Mouse (Mus musculus): ENCODE measurements at regions not wholly inside any gene's neighbourhood (a gene's known extent, or its start where the extent isn't known, plus 50 kb on each side); places are given as distances from the start of the nearest gene placed in this dataset.

DNA sequence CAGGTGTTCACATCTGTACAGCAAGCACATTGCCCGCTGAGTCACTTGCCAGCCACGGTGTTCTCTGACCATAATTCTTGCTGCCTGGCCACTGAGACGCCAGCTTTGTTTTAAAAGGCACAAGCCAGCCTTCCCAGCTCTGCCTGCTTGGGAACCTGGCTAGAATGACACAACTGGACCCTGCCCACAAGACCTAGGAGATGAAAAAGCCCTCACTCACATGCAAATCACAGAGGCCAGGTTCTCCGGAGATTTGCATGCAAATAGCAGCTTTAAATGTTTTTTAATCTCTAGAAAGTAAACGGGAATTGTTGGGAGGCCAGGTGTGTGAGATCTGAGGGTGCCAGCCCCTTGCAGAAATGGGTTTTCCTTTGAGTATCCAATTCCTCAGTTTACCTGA is 71.9 kb downstream of the 1810010D01Rik start:
- 81% methylated on average over 5 of the region's 5 CpGs for WGBS (ENCODE audit: missing documents)
- Histone ChIP-seq H3K27ac (no peak overlapping the region), H3K36me3 (ENCODE audit: inconsistent target) (no peaks in the 10 kb centered on the region), H3K79me2 (ENCODE audit: inconsistent target) (no peaks in the 10 kb centered on the region), H3K4me3 (ENCODE audit: inconsistent target) (no peak overlapping the region)

DNA sequence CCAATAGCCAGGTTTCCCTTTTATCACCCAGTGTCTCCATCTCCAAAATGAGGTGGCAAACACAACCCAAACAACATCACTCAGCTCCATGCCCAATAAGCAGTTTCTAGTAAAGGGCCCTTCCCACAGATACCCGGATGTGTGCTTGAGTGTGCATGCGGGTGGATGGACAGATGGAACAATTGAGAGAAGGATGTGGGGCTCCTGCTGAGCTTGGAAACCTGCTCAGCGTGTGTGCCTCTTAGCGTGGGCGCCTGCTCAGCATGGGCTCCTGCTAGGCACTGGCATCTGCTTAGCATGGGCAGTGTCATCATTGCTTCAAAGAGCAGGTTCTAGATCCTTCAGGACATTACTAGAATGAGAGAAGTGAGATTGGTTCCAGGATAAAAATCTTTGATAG is 75.4 kb downstream of the 1810010D01Rik start:
- Histone ChIP-seq H3K36me3 (ENCODE audit: inconsistent target) (no peaks in the 10 kb centered on the region), H3K79me2 (ENCODE audit: inconsistent target) (no peaks in the 10 kb centered on the region), H3K4me3 (ENCODE audit: inconsistent target) (no peak overlapping the region), H3K27ac (no peak overlapping the region)
- 92% methylated on average over 5 of the region's 5 CpGs for WGBS (ENCODE audit: missing documents)

DNA sequence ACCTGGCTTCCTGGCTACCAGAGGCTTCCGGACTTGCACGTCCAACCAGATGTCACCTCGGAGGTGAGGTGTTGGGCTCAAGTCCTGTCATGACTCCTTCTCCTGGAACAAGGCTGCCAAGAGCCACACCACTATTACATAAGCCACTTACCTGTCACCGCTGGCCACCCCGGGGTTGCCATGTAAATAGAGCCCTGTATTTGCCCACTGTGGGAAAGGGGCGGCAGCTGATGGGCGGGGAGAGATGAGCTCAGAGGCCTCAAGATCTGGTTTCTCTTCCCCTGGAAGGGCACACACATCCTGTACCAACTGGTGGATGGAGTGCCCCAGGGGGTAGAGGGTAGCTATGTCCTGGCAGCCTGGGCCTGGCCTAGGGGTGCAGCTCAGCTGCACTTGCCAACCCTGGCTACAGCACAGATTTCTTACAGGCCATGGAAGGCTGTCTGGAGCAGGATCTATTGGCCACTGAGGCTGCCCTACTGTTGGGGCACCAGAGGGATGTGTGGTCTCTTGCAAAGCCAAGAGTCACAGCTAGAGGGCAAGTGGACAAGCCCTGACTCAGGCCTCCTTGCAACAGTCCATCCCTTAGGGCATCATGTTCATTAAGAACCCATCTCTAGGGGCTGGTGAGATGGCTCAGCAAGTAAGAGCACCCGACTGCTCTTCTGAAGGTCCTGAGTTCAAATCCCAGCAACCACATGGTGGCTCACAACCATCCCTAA is 76.3 kb downstream of the 1810010D01Rik start:
- 57% methylated on average over 8 of the region's 8 CpGs for WGBS (ENCODE audit: missing documents)

DNA sequence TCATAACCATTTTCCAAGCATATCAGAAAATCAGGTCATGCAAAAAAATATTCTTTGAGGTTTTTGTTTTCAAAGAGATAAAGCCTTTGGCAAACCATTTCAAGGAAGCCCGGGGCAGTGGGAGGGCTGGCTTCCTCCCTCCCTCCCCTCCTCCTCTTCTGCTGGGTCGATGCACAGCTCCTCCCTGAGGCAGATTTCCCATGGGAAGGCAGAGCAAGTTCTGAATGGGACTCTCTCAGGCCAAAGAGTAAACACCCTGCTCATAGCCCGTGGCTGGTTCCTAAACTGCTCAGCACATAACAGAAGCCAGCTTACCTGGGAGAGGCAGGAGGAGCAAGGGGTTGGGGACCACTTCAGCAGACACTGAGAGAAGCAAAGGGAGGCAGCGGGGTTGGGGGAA is 77.9 kb downstream of the 1810010D01Rik start:
- 28% methylated on average over 4 of the region's 4 CpGs for WGBS (ENCODE audit: missing documents)
- H3K4me3 ChIP-seq (ENCODE audit: inconsistent target): no peak overlapping the region
- H3K79me2 ChIP-seq (ENCODE audit: inconsistent target): no peaks in the 10 kb centered on the region
- no peak overlapping the region for H3K27ac ChIP-seq
- no peaks in the 10 kb centered on the region for H3K36me3 ChIP-seq (ENCODE audit: inconsistent target)

More for the DNA sequence above, 76.3 kb downstream of the 1810010D01Rik start:
- no peaks in the 10 kb centered on the region for H3K79me2 ChIP-seq (ENCODE audit: inconsistent target)
- H3K36me3 ChIP-seq (ENCODE audit: inconsistent target): no peaks in the 10 kb centered on the region
- no peak overlapping the region for H3K4me3 ChIP-seq (ENCODE audit: inconsistent target)
- H3K27ac ChIP-seq: peak overlapping the region; percentile 12

DNA sequence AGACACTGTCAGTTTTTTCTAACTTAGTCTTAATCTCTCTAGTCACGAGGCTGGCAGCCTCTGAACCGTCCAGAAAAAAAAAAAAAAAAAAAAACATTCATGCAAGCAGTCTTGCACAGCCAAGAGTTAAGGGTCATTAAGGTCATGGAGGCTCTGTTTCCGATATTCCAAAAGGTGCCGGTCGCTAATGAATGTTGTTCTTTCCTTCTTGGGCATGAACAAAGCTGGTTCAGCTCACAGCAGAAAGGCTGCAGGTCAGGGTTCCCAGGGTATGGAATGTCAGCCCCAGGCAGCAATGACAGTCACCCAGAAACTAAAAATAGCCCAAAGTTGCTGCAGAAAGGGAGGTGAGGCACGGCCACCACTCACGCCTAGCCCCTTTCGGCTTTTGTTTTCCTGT is 80.3 kb downstream of the 1810010D01Rik start:
- H3K36me3 ChIP-seq (ENCODE audit: inconsistent target): no peaks in the 10 kb centered on the region
- no peak overlapping the region for H3K27ac ChIP-seq
- 93% methylated on average over 7 of the region's 8 CpGs for WGBS (ENCODE audit: missing documents)
- no peak overlapping the region for H3K4me3 ChIP-seq (ENCODE audit: inconsistent target)
- H3K79me2 ChIP-seq (ENCODE audit: inconsistent target): no peaks in the 10 kb centered on the region

DNA sequence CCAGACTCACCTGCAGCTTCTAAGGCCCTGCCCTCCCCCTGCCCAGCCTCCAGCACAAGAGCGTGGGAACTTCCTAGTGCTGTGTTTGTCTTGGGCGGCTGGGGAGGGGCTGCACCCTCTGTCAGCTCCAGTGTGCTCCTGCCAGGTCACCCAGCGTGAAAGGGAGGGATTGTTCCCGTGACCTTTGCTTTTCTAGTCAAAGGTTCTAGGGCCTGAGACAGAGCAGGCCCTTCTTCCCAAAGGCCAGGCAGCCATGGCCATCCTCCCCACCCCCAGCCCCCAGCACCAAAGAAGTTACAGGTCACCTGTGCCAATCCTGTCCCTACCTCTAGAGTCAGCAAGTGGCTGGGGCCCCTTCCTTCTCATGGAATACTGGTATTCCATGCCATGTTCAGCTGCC is 80.7 kb downstream of the 1810010D01Rik start:
- Histone ChIP-seq H3K36me3 (ENCODE audit: inconsistent target) (no peaks in the 10 kb centered on the region), H3K79me2 (ENCODE audit: inconsistent target) (no peaks in the 10 kb centered on the region), H3K4me3 (ENCODE audit: inconsistent target) (no peak overlapping the region), H3K27ac (no peak overlapping the region)
- WGBS (ENCODE audit: missing documents): 87% methylated on average over 4 of the region's 4 CpGs

DNA sequence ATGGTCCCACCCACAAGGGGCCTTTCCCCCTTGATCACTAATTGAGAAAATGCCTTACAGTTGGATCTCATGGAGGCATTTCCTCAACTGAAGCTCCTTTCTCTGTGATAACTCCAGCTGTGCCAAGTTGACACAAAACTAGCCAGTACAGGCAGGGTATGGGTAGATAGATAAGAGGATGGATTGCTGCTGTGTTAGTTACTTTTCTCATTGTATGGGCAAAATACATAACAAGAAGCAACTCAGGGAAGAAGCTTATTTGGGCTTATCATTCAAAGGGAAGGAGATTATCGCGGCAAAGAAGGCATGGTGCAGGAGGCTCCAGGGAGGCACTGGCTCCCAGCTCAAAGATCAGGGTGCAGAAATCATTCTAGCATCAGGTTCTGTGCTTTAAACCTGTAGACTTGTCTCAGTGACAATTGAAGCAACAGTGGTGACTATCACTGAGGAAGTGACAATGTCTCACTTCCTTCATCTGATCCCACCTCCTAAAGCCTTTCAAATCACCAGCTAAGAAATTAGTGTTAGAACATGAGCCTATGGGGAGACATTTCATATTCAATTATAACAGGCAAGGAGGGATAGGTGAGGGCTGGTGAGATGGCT is 83.8 kb downstream of the 1810010D01Rik start:
- H3K36me3 ChIP-seq (ENCODE audit: inconsistent target): no peaks in the 10 kb centered on the region
- H3K4me3 ChIP-seq (ENCODE audit: inconsistent target): no peak overlapping the region
- 100% methylated on average over 2 of the region's 2 CpGs for WGBS (ENCODE audit: missing documents)
- H3K27ac ChIP-seq: no peak overlapping the region
- H3K79me2 ChIP-seq (ENCODE audit: inconsistent target): no peaks in the 10 kb centered on the region

DNA sequence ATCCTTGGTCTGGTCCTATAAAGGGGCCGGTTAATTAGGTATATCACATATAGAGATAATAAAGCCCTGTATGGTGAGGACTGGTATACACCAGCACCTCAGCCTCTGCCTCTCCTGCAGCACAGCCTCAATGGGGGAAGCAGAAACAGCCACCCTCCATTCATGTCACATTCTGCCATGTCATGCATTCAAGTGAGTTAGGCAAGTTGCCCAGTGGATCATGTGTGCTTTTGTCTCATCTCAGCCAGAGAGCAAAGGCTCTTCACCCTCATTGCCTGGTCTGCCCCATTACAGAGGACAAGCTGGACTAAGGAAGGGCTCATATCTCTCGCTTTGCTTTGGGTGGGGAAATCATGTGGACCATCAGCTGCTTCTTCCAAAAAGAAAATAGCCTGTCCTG is 85.4 kb downstream of the 1810010D01Rik start:
- Histone ChIP-seq H3K79me2 (ENCODE audit: inconsistent target) (no peaks in the 10 kb centered on the region), H3K4me3 (ENCODE audit: inconsistent target) (no peak overlapping the region), H3K36me3 (ENCODE audit: inconsistent target) (no peaks in the 10 kb centered on the region), H3K27ac (peak overlapping the region; percentile 50)
- WGBS (ENCODE audit: missing documents): 52% methylated on average over 2 of the region's 2 CpGs

DNA sequence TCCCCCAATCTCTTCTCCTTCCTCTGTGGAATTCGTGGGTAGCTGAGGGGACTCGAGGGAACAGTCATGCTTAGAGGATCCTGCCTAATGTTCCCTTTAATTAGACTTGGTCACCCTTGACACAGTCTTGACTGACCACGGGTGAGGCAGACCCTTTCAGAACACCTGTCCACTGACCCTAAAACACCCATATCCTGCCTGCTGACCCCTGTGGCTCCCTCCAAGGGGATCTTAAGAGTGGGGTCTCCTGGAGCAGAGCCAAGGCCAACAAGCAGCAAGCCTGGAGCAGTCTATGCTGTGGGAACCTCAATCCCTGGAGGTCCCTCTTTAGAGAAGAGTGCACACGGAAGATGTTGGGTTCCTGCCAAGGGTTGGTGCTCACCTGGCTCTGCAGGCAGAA is 89.5 kb downstream of the 1810010D01Rik start:
- Histone ChIP-seq H3K36me3 (ENCODE audit: inconsistent target) (no peaks in the 10 kb centered on the region), H3K79me2 (ENCODE audit: inconsistent target) (no peaks in the 10 kb centered on the region), H3K4me3 (ENCODE audit: inconsistent target) (no peak overlapping the region), H3K27ac (no peak overlapping the region)
- 89% methylated on average over 4 of the region's 4 CpGs for whole genome bisulfite sequencing (ENCODE audit: missing documents)

DNA sequence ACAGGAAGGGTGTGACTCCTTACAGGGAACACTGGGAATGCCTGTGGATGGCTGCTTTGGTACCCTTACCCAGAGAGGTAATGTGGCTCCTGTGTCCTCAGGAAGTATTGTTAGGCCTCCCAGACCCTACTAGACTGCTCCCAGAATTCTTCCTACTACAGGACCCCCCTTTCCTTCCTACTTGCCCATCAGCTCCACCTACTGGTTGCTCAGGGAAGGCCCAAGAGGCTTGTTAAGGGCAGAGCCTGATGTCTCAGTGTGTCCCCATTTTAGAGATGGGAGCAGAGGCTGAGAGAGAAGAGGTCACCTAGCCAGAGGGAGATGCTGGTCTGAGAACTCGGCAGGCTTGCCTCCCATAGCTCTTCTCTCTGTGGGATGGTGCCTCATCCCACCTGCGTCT is 93.3 kb downstream of the 1810010D01Rik start:
- H3K4me3 ChIP-seq (ENCODE audit: inconsistent target): no peak overlapping the region
- WGBS (ENCODE audit: missing documents): 90% methylated on average over 2 of the region's 2 CpGs

DNA sequence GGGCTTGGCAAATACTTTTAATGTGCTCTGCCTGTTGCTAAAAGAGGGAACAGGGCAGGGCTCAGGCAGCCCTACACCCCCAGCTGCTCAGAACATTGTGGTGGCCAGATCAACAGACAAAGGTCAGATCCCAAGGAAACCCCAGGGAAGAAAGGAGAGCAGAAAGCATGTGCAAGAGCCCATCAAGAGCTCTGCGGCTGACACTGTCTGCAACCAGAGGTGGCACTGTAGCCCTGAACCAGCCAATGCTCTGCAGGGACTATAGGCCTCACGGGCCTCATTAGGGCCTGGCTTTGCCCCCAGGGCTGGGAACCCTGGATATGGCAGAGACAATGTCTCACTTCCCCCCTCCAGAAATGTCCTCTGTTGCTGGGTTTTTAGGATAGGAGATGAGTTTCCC is 93.8 kb downstream of the 1810010D01Rik start:
- H3K27ac ChIP-seq: peak overlapping the region; percentile 100
- WGBS (ENCODE audit: missing documents): 84% methylated on average over 2 of the region's 2 CpGs
- no peaks in the 10 kb centered on the region for H3K36me3 ChIP-seq (ENCODE audit: inconsistent target)
- H3K79me2 ChIP-seq (ENCODE audit: inconsistent target): no peaks in the 10 kb centered on the region
- no peak overlapping the region for H3K4me3 ChIP-seq (ENCODE audit: inconsistent target)

More for the DNA sequence above, 93.3 kb downstream of the 1810010D01Rik start:
- Histone ChIP-seq H3K36me3 (ENCODE audit: inconsistent target) (no peaks in the 10 kb centered on the region), H3K79me2 (ENCODE audit: inconsistent target) (no peaks in the 10 kb centered on the region), H3K27ac (peak overlapping the region; percentile 100)

DNA sequence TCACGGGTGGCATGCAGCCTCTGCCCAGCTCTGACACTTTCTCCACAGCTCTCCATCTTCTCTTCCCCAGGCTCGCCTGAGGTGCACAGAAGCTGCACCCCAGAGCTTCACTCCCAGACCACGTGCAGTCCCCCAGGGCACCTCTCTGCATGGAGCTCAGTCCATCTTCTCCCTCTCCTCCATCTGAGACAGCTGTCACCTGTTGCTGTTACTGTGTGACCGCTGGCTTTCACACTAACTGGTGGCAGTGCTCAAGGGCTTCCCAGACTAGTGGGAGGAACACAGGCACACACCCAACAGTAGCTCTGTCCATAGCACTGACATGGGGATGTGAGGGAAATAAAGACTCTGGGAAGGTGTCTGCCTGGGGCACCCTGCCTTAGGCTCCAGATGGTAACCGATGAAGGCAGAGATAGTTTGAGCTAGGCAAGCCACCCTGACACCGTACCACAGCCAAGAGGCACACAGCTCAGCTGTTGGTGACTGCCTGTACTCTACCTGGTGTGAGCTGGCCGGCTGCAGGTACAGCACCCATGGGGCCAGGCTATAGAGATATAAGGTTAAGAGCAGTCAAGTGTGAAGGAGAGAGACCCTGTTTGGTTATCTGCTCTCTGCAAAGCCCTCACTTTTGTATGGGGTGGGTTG is 94.9 kb downstream of the 1810010D01Rik start:
- Histone ChIP-seq H3K36me3 (ENCODE audit: inconsistent target) (no peaks in the 10 kb centered on the region), H3K79me2 (ENCODE audit: inconsistent target) (no peaks in the 10 kb centered on the region), H3K4me3 (ENCODE audit: inconsistent target) (no peak overlapping the region), H3K27ac (peak overlapping the region; percentile 100)
- WGBS (ENCODE audit: missing documents): 65% methylated on average over 7 of the region's 7 CpGs

DNA sequence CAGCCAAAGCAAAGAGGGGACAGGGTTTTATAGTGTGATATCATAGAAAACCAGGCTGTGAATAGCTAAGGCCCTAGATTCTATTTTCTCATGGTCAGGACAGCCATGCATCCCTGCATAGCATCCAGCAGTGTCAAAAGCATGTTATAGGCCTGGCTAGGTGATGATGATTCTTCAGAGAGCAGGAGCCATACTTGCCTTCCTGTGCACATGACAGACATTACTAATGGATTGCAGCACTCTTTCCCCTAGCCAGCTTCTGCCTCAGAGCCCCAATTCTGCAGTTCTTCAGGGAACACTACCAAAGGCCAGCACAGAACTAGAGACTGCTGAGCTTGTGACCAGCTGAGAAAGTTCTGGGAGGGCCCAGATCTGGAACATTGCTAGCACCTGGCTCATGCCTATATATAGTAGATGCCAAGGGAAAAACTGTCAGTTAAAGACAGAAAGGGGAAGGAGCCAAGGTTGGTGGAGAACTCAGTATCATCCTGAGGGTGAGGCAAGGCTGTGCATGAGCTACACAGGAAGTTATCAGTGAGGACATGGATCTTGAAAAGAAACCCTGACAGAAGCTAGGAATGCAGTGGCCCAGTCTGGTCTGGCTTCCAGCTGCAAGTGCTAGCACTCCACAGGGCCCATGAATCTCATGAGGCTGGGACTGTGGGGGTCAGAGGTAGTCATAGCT is 95.6 kb downstream of the 1810010D01Rik start:
- peak overlapping the region; percentile 100 for H3K27ac ChIP-seq
- H3K79me2 ChIP-seq (ENCODE audit: inconsistent target): no peaks in the 10 kb centered on the region
- no peaks in the 10 kb centered on the region for H3K36me3 ChIP-seq (ENCODE audit: inconsistent target)
- peak overlapping the region; percentile 22; the same call in 1 of the 2 replicates for H3K4me3 ChIP-seq (ENCODE audit: inconsistent target)

DNA sequence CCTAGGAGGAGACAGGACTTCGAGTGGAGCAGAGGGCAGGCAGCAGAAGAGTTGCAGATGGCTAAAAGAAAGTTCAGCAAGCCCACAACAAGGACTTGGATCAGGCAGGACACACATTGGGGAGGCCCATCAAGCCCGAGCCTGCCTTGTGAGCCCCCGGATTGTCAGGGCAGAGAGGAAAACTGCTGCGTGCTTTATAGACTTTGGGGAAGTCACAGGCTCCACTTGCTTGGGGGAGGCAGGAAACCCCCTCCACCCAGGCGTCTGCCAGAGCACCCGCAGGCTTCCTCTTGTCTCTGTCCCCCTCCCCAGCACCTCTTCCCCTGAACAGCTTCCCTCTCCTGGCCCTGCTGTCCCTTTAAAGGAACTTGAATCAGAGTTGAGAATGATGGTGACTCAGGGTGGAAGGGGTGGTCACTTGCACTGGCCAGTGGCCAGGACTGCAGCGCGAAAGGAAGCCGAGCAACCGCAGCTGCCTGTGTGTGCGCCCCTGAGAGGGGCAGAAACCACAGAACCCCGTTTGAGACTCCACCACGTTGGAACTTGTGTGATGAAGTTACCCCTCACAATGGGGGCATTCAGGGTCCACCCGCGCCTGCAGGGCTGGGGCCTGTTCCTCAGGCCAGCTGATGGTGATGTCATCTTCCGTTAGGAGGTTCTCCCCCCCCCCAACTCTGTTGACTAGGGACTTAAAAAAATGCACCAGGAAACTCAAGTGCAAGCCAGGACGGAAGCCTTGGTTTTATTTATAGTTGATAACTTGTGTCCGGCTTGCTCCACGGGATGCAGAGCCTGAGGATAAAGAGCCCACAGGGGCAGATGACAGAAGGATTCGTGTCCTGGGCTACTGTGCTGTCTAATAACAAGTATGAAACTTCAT is 96.4 kb downstream of the 1810010D01Rik start:
- Histone ChIP-seq H3K36me3 (ENCODE audit: inconsistent target) (no peaks in the 10 kb centered on the region), H3K79me2 (ENCODE audit: inconsistent target) (no peaks in the 10 kb centered on the region), H3K4me3 (ENCODE audit: inconsistent target) (peak overlapping the region; percentile 22), H3K27ac (peak overlapping the region; percentile 100)
- under 1% methylated on average over 20 of the region's 20 CpGs for WGBS (ENCODE audit: missing documents)
